Mouse (Mus musculus) stomach, adult 2 months (tissue): ENCODE data around the gene Skint1. TPM values are rescaled to one million over a fixed set of nuclear protein-coding genes. Genes with fewer than 3 reads are reported as not detected.

ENCODE experiments used
- polyA plus RNA-seq: library from polyadenylated mRNA; depleted of rRNA; stranded (reverse); fragments of >200 nt; gene quantifications from 2 replicates; pipeline ENCODE4 v1.2.3, GENCODE M21; 2012; rRNA removed

Gene Skint1
- polyA plus RNA-seq = not detected in 2 replicates

GRCm38 (mm10) chr4:112005969-112006368 is at the start of gene Skint1:
Skint1 (plus strand) TSS chr4:112006269.

GRCm38 (mm10) chr4:111972623-111973022 is 33.4 kb upstream of the Skint1 start, which contains the start of gene Skint7:
Skint7 (plus strand) TSS chr4:111972923.

GRCm38 (mm10) chr4:112071716-112072115 is 65.6 kb downstream of the Skint1 start, which contains the start of gene Skint4:
Skint4 (plus strand) TSS chr4:112072016.

Other genes with a start within 250 kb of the Skint1 start
- gene Slc5a9, start 103.4 kb upstream of the Skint1 start, polyA plus RNA-seq = 3.8 and 5.8 TPM in 2 replicates
- gene Skint8, start 86.9 kb upstream of the Skint1 start, polyA plus RNA-seq = 0.03 TPM in 1 of 2 replicates, not detected in the other
- gene Skint7, start 33.3 kb upstream of the Skint1 start, polyA plus RNA-seq = not detected in 2 replicates
- not detected in 2 replicates for gene Skint4, start 65.7 kb downstream of the Skint1 start, polyA plus RNA-seq
- gene Skint3, start 226.0 kb downstream of the Skint1 start, polyA plus RNA-seq = 0.16 and 0.21 TPM in 2 replicates